Mouse (Mus musculus): ENCODE measurements around the gene Adgre5. TPM values are rescaled to one million over a fixed set of nuclear protein-coding genes. Genes with fewer than 3 reads are reported as not detected.

Adgre5 gene
- polyA plus RNA-seq, 1 experiment from 2014 or later: 24.2 TPM

DNA sequence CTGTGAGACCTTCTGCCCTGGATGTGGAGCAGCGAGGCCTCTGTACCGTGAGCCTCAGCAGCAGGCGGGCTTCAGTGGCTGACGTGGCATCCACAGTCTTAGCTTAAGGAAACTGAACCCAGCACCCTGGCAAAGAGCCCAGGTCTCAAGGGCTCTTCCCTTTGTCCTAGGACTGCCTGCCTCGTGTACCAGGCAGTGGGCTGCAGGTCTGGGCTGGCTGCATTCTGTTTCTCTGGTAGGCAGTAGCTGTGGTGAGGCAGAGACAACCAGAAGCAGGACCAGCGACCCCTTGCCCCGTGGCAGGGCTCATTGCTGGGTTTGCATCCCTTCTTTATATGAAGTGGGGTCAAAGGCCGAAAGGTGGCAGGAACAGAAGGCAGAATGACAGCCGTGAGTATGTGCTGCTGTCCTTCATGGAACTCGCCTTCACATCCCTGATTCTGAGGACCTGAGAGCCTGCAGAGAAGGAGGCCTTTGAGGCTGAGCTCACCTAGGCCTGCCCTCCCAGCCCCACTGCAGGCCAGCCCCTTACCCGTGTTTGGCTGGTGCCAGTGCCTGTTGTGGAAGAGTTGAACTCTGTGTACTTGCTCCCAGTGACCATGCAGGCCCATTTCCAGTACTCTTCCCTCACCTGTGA is 17.6 kb downstream of the Adgre5 start:
- ATAC-seq (ENCODE audit: insufficient number of reproducible peaks, insufficient read depth, low FRiP score, low TSS enrichment, low read depth): no peak
- H3K4me2 ChIP-seq: no peak overlapping the region
- no peak overlapping the region for H3K27ac ChIP-seq
- H3K9ac ChIP-seq (replicated peaks): no peak overlapping the region
- no peaks in the 10 kb centered on the region for H3K27me3 ChIP-seq
- peaks cover 86% of the 10 kb centered on the region for H3K36me3 ChIP-seq
- no peaks in the 10 kb centered on the region for H3K9me3 ChIP-seq
- no peaks in the 10 kb centered on the region for H3K4me1 ChIP-seq (replicated peaks)
- H3K4me3 ChIP-seq (replicated peaks): no peak overlapping the region
- 91% methylated on average over 11 of the region's 11 CpGs for WGBS

- H3K36me3 ChIP-seq: peaks cover 77% of the 10 kb centered on the region
- 0 out of 2 replicates have a peak, but pooled peaks cover 4% of the 10 kb centered on the region for H3K4me1 ChIP-seq (replicated peaks)
- H3K4me3 ChIP-seq (replicated peaks): no peak overlapping the region
- no peak overlapping the region for H3K4me2 ChIP-seq
- no peaks in the 10 kb centered on the region for H3K27me3 ChIP-seq
- no peak overlapping the region for H3K27ac ChIP-seq
- ATAC-seq (ENCODE audit: insufficient number of reproducible peaks, insufficient read depth, low FRiP score, low TSS enrichment, low read depth): no peak
- 86% methylated on average over 12 of the region's 12 CpGs for WGBS
- H3K9ac ChIP-seq (replicated peaks): no peak overlapping the region
- no peaks in the 10 kb centered on the region for H3K9me3 ChIP-seq
These were observed 18.5 kb downstream of the Adgre5 start for GRCm38 (mm10) chr8:83722631-83723030.

GRCm38 (mm10) chr8:83721405-83722025 is 19.6 kb downstream of the Adgre5 start:
- no peak for ATAC-seq (ENCODE audit: insufficient number of reproducible peaks, insufficient read depth, low FRiP score, low TSS enrichment, low read depth)
- no peaks in the 10 kb centered on the region for H3K9me3 ChIP-seq
- H3K36me3 ChIP-seq: peaks cover 75% of the 10 kb centered on the region
- no peak overlapping the region for H3K4me3 ChIP-seq (replicated peaks)
- WGBS: 90% methylated on average over 25 of the region's 25 CpGs
- no peak overlapping the region for H3K27ac ChIP-seq
- H3K27me3 ChIP-seq: no peaks in the 10 kb centered on the region
- H3K4me1 ChIP-seq (replicated peaks): peaks cover 12% of the 10 kb centered on the region
- H3K4me2 ChIP-seq: no peak overlapping the region
- no peak overlapping the region for H3K9ac ChIP-seq (replicated peaks)

DNA sequence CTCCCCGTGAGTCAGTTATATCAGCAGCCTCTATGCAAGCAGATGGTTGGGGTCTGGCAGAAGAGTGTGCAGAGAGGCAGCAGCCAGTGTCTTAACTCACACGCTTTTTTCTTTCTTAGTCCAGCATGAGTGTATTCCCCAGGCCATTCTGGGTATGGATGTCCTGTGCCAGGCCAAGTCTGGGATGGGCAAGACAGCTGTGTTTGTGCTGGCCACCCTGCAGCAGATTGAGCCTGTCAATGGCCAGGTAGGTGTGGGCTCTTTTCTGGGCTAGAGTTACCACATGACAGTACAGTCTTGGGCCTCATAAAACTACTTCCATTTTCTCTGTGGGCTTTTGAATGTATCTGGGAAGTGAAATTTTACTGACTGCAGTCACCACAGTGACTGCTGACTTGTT is 21.4 kb downstream of the Adgre5 start:
- Histone ChIP-seq H3K27ac (no peak overlapping the region), H3K4me1 (replicated peaks) (peaks cover 18% of the 10 kb centered on the region), H3K9me3 (no peaks in the 10 kb centered on the region), H3K27me3 (no peaks in the 10 kb centered on the region), H3K36me3 (peaks cover 57% of the 10 kb centered on the region), H3K9ac (replicated peaks) (no peak overlapping the region), H3K4me3 (replicated peaks) (no peak overlapping the region), H3K4me2 (no peak overlapping the region)
- WGBS: 80% methylated on average over 2 of the region's 2 CpGs
- ATAC-seq (ENCODE audit: insufficient number of reproducible peaks, insufficient read depth, low FRiP score, low TSS enrichment, low read depth): no peak

DNA sequence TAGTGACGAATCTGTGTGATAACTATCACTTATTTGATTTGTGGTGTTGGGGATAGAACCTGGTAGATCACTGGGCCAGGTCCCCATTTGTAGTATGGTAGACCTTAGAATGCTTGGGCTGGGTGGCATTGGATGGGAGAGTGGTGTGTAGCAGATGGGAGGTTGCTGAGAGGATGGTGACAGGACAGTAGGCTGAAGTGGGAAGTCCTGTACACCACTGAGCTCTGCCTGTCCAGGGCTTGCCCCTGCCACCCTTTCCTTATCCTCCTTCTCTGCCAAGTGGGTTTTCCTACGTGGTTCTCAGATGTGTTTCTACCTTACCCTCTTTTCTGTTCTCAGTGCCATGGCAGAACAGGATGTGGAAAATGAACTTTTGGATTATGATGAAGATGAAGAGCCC is 22.1 kb downstream of the Adgre5 start:
- H3K36me3 ChIP-seq: peaks cover 51% of the 10 kb centered on the region
- H3K4me1 ChIP-seq (replicated peaks): peaks cover 18% of the 10 kb centered on the region
- ATAC-seq (ENCODE audit: insufficient number of reproducible peaks, insufficient read depth, low FRiP score, low TSS enrichment, low read depth): no peak
- H3K27ac ChIP-seq: no peak overlapping the region
- H3K9ac ChIP-seq (replicated peaks): no peak overlapping the region
- no peaks in the 10 kb centered on the region for H3K9me3 ChIP-seq
- H3K4me3 ChIP-seq (replicated peaks): no peak overlapping the region
- whole genome bisulfite sequencing: 98% methylated on average over 2 of the region's 2 CpGs
- no peaks in the 10 kb centered on the region for H3K27me3 ChIP-seq
- no peak overlapping the region for H3K4me2 ChIP-seq

GRCm38 (mm10) chr8:83716563-83716962 is 24.6 kb downstream of the Adgre5 start:
- ATAC-seq (ENCODE audit: insufficient number of reproducible peaks, insufficient read depth, low FRiP score, low TSS enrichment, low read depth): no peak
- Histone ChIP-seq H3K27ac (no peak overlapping the region), H3K4me3 (replicated peaks) (peak overlapping the region; percentile 88), H3K27me3 (no peaks in the 10 kb centered on the region), H3K36me3 (peaks cover 26% of the 10 kb centered on the region), H3K9me3 (no peaks in the 10 kb centered on the region), H3K4me2 (peak overlapping the region; percentile 68), H3K9ac (replicated peaks) (0 out of 2 replicates have a peak overlapping the region, but pooled peaks have one; percentile 81), H3K4me1 (replicated peaks) (peaks cover 18% of the 10 kb centered on the region)
- WGBS: 69% methylated on average over 2 of the region's 2 CpGs

DNA sequence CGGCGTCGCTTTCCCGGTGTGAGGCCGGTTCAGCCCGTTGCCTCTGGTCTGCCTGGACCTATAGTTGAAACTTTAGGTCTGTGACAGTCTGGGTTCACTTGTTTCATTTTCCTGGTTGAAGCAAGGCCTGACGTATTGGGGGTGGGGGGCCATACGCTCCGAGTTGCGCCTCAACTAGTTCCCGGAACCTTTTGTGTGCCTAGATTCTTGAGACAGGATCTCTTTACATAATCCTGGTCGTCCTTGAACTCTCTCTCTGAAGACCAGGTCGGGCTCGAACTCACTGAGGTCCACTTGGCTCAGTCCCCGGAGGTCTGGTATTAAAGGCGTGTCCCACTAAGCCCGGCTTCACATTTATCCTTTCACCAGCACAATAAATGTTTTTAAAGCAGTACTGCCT is 25.4 kb downstream of the Adgre5 start:
- no peak for ATAC-seq (ENCODE audit: insufficient number of reproducible peaks, insufficient read depth, low FRiP score, low TSS enrichment, low read depth)
- H3K9me3 ChIP-seq: no peaks in the 10 kb centered on the region
- peak overlapping the region; percentile 68 for H3K4me2 ChIP-seq
- H3K27ac ChIP-seq: peak overlapping the region; percentile 91; the same call in 1 of the 2 replicates
- peak overlapping the region; percentile 81 for H3K9ac ChIP-seq (replicated peaks)
- no peaks in the 10 kb centered on the region for H3K27me3 ChIP-seq
- H3K36me3 ChIP-seq: peaks cover 18% of the 10 kb centered on the region
- peak overlapping the region; percentile 88 for H3K4me3 ChIP-seq (replicated peaks)
- 2% methylated on average over 17 of the region's 17 CpGs for WGBS
- H3K4me1 ChIP-seq (replicated peaks): peaks cover 18% of the 10 kb centered on the region

GRCm38 (mm10) chr8:83715031-83715690 is 26.0 kb downstream of the Adgre5 start, which contains the start of gene Ddx39:
TSS of gene Ddx39 (plus strand) at chr8:83715177.
- peak; percentile 100 for ATAC-seq (ENCODE audit: insufficient number of reproducible peaks, insufficient read depth, low FRiP score, low TSS enrichment, low read depth)
- peak within 1 kb of the TSS; percentile 81 for H3K9ac ChIP-seq (replicated peaks)
- peaks cover 18% of the 10 kb centered on the region for H3K4me1 ChIP-seq (replicated peaks)
- H3K27me3 ChIP-seq: no peaks in the 10 kb centered on the region
- peak within 1 kb of the TSS; percentile 68 for H3K4me2 ChIP-seq
- H3K27ac ChIP-seq: peak within 1 kb of the TSS; percentile 91
- H3K9me3 ChIP-seq: no peaks in the 10 kb centered on the region
- H3K36me3 ChIP-seq: peaks cover 12% of the 10 kb centered on the region
- H3K4me3 ChIP-seq (replicated peaks): peak within 1 kb of the TSS; percentile 88
- WGBS: under 1% methylated on average over 63 of the region's 63 CpGs

DNA sequence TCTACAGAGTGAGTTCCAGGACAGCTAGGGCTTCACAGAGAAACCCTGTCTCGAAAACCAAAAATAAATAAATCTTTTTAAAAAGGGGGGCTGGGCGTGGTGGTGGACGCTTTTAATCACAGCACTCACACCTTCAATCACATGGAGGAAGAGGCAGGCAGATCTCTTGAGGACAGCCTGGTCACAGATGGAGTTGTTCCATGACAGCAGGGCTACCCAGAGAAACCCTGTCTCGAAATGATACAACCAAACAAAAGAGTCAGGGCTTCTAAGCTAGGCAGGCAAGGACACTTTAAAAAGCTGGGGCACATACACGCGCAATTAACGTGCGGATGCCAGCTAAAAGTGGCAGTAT is 26.5 kb downstream of the Adgre5 start:
- H3K9ac ChIP-seq (replicated peaks): no peak overlapping the region
- H3K36me3 ChIP-seq: peaks cover 7% of the 10 kb centered on the region
- peak; percentile 57; the same call in 1 of the 2 replicates for ATAC-seq (ENCODE audit: insufficient number of reproducible peaks, insufficient read depth, low FRiP score, low TSS enrichment, low read depth)
- H3K4me2 ChIP-seq: peak overlapping the region; percentile 68
- 16% methylated on average over 8 of the region's 8 CpGs for WGBS
- H3K9me3 ChIP-seq: no peaks in the 10 kb centered on the region
- peak overlapping the region; percentile 88 for H3K4me3 ChIP-seq (replicated peaks)
- no peaks in the 10 kb centered on the region for H3K27me3 ChIP-seq
- 0 out of 2 replicates have a peak overlapping the region, but pooled peaks have one; percentile 29 for H3K27ac ChIP-seq
- H3K4me1 ChIP-seq (replicated peaks): peaks cover 18% of the 10 kb centered on the region

GRCm38 (mm10) chr8:83707554-83707953 is 33.6 kb downstream of the Adgre5 start:
- Histone ChIP-seq H3K27ac (no peak overlapping the region), H3K4me2 (no peak overlapping the region), H3K4me3 (replicated peaks) (no peak overlapping the region), H3K9me3 (no peaks in the 10 kb centered on the region), H3K9ac (replicated peaks) (no peak overlapping the region), H3K27me3 (no peaks in the 10 kb centered on the region), H3K4me1 (replicated peaks) (no peaks in the 10 kb centered on the region), H3K36me3 (no peaks in the 10 kb centered on the region)
- ATAC-seq (ENCODE audit: insufficient number of reproducible peaks, insufficient read depth, low FRiP score, low TSS enrichment, low read depth): no peak
- WGBS: 72% methylated on average over 8 of the region's 8 CpGs

- H3K36me3 ChIP-seq: no peaks in the 10 kb centered on the region
- ATAC-seq (ENCODE audit: insufficient number of reproducible peaks, insufficient read depth, low FRiP score, low TSS enrichment, low read depth): no peak
- 69% methylated on average over 5 of the region's 5 CpGs for WGBS
These were observed 34.7 kb downstream of the Adgre5 start for GRCm38 (mm10) chr8:83706411-83706810.

More at GRCm38 (mm10) chr8:83706411-83706810, 34.7 kb downstream of the Adgre5 start:
- Histone ChIP-seq H3K4me2 (no peak overlapping the region), H3K4me1 (replicated peaks) (no peaks in the 10 kb centered on the region), H3K27me3 (no peaks in the 10 kb centered on the region), H3K27ac (no peak overlapping the region), H3K9me3 (0 out of 2 replicates have a peak, but pooled peaks cover 2% of the 10 kb centered on the region), H3K9ac (replicated peaks) (no peak overlapping the region), H3K4me3 (replicated peaks) (no peak overlapping the region)

Data from limb, embryonic 12.5 days (tissue).